Mouse (Mus musculus) yolk sac, embryonic 10.5 days (tissue): ENCODE measurements at regions not wholly inside any gene's neighbourhood (a gene's known extent, or its start where the extent isn't known, plus 50 kb on each side); places are given as distances from the start of the nearest gene placed in this dataset.

Experiments used
- DNase-seq: peaks from one replicate; pipeline ENCODE4 v3.0.0-alpha.2; 2017; ENCODE audit warnings: low spot score

DNA sequence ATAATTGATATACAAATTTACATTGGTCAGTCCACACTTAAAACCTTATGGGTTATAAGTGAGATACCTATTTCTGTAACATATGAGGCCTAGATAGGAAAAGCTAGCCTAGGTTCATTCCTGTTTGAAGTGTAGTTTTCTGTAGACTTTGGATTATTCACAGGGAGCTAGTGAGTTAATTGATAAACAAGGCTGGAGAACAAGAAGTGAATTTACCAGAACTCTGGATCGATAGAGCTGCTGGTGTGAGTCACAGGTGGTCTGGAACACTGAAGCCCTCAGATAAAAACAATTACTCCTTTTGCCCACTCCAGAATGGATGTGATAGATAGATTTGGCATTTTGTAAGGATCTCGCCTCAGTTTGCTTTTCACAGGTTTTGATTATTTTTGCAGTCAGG, 62.0 kb upstream of the Rtl1 start:
- no peak for DNase-seq

DNA sequence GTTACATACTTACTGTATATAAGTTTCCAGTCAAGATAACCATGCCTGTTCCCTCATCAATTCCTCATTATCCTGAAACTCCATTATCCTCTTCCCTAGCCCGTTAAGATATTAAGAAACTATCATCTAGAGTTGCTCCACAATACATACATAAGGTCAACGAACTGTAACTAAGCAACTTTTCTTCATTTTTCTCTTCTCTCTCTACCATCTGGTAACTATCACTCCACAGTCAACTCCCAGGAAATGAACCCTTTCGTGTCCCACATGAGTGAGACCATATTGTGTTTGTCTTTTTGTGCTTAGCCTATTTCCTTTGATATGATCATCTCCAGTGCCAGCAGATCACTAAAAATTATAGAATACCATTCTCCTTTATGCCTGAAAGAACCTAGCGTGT, 74.6 kb upstream of the Rtl1 start:
- no peak for DNase-seq

DNA sequence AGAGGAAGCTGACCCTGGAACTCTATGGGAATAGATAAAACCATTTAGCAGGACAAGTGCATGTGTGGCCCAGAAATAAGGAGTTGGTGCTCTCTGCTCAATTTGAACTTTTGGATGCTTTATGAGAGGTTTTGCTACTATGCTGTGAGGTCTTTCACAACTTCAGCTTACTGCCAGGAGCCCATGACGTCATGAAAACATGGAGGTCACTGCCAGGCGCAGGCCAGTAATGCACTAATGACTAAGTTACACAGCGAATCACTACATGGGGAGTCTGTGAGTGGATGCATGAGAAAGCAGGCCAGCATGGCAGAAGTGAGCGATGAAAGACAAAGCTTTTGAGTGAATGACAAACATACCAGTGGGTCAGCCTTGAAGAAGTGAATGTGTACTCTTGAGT, 93.9 kb upstream of the Rtl1 start:
- no peak for DNase-seq

DNA sequence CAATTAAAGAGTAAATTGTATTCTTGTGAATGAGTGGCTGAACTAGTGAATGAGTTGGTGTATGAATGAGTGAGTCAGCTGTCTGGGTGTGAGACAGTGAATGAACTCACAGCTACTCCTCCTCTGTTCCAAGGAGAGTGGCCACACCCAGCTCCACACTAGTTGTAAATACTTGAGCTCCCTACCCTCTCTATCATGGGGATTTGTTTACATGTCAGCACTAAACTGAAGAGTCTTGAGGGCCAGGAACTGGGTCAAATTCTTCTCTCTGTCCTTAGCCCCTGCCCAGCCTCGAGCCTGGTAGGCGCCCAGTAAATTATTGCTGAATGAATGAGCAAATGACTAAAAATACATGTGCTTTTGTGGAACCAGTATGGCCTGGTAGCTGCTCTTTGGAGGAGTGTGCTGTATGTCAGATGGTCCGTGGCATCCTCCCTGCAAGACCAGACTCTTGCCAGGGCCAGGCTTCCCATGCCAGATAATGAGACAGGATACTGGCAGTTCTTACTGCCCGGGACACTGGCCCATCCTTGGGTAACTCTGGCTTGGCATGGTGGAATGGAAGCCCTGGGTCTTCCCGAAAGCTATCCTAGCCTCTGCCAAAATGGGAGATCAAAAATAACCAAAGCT, 94.8 kb upstream of the Rtl1 start:
- DNase-seq, result no peak

DNA sequence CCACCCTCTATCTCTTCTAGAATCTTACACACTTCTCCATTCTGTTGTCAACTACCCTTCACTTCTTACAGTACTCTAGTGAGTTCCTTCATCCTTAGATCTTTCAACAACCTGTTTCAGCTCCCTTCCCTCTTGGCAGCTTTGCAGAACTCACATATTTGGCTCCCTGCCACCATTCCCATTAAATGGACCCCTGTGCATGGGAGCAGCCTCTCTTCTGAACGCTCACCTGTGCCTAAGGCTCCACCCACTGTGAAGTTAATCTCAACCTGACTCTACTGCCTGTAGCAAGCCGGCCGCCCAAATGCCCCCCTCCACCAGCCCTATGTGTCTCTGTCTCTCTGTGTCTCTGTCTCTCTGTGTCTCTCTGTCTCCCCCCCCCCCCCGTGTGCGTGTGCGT, 106.7 kb upstream of the Rtl1 start:
- no peak for DNase-seq

DNA sequence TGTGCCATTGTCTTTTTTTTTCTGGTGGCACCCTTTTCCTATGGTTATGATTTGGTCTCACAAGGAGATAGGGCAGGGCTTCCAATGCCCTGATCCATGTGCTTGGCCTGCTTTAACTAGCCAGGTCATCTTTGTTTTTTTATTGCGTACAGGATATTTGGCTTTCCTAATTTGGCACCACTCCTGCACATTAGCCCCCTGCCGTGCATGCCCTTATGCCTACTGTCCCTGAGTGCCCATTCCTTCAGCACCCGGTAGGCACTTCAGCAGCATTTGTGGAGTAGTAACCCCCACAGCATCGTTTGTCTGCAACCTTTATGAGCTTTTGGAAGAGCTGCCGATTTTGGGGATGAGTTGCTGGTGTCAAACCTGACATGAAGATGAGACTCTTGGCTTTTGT, 109.5 kb upstream of the Rtl1 start:
- DNase-seq, result no peak

DNA sequence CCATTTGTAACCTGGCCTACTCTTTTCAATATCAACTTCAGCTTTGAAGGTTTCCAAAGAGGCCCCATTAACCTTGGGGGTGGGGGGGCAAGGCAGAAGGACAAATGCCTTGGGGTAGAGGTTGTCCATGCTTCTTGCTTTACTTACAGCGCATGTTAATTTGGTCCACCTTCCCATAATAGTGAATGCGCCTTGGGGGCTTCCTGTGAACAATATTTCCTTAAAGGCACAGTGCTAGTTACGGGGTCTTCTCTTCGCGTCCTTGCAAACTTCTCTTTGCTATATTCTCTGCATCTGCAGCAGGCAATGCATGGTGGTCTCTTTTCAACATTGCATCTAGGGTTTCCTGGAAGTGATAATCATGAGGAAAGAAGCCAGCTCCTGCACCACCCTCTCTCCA, 111.3 kb upstream of the Rtl1 start:
- no peak for DNase-seq

DNA sequence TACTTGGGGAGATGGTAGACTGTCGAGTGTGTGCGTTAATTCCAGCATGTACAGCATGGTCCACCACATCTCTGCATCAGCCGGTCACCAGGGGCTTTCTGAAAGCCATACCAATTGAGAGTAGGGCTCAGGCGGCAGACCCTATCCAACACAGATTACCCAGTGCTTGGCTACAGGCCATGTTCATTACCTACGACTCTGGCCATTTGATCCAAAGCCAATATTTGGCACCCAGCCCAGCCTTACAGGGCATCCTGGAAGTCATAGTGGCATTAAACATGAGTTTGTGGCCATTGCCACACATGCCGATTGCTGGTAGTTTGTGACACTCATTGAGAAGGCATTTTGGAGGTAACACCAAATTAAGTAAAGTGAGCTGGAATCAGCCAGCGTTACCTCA, 111.8 kb upstream of the Rtl1 start:
- DNase-seq, result no peak

DNA sequence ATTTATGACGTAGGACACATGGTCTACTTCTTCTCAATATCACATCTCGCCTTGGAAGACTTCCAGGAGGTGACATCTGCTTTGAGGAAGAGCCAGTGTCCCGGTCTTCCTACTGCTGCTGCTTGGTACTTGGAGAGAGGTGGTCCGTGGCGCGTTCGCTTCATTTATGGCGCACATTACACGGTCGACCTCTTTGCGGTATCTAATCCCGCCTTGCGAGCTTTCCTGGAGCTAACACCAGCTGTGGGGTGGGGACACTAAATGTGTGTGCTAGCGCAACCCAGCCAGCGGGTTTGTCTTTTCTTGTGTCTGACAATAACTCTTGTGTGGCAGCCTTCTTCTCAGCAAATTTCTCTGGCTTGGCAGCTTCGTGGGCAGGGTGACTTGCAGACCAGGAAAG, 112.3 kb upstream of the Rtl1 start:
- DNase-seq, result no peak

DNA sequence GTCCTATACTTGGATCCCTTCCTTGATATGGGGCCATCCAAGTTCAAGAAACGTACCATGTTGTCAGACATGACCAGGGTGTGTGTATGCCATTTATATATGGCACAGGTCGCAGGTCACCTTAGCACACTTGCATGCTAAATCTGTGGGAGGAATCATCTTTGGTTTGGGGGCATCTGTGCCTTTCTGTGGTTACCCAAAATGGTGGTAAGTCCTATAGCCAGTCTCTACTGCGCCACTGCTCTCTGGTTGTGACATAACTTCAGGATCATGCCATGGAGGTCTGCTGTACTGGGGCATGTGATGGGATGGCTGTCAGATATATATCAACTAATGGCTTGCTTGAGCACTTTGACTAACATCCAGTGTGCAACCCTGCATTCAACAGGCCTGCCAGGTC, 112.9 kb upstream of the Rtl1 start:
- DNase-seq, result no peak

DNA sequence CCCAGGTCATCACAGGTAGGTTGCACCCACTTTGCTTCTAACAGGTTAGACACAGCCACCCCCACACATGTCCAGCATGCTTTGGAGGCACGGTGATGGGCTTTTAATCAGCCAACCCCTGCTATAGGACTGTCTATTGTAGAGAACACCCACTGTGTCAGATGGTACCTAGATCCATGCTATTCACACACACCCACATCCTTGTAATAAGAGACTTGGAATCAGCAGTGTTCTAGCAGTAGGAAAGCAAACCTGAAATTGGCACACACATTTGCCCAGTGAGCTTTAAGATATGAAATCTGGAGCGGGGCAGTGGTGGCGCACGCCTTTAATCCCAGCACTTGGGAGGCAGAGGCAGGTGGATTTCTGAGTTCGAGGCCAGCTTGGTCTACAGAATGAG, 113.9 kb upstream of the Rtl1 start:
- DNase-seq, result no peak

DNA sequence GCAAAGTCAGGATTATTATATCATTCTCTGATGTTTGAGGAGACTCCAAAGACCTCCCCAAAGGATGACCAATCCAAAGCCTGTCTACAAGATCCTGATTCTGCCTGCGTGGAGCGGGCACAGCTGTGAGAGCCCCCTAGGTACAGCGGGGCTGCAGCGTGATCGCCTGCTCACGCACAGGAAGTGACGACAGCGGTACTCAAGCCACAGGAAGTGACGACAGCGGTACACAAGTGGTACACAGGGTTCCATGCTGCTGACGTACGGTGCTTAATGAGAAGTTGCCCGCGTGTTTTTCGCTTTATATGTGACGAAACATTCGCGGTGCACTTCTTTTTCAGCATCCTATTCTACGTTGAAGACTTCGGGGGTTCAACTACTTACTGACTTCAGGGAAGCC, 116.9 kb upstream of the Rtl1 start:
- no peak for DNase-seq

DNA sequence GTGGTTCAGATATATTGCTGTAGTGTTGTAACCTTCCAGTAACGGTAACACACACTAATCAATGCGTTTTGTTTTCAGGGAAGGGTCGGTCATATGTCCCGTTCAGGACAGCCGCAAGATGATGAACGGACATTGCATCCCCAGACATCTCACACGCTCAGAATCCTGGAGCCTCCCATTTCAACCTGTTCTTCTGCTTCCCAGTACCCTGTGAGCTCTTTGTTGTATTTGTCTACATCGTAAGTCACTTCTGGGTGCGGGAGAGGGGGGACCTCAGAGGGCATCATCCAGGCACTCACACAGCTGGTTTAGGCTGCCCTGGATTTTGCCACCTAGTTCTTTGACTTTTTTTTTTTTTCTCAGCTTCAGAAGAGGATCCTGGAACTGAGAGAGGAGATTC, 117.9 kb upstream of the Rtl1 start:
- no peak for DNase-seq

DNA sequence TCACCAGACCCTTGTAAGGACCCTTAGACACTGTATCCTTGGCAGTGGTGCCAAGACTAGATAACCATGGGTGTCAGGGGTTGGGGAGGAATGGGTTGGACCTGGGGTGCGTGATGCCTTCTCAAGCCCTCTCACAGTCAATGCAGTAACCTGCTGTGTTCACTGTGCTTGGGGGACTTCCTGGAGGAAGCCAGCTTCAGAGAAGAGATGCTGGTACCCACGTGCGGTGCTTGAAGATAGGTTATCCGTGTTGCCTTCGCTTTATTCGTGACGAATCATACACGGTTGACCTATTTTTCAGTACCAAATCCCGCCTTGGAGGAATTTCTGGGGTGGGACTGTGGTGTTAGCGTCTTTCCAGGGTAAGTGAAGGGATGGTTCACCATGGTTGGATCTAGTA, 138.1 kb upstream of the Rtl1 start:
- DNase-seq, result no peak

DNA sequence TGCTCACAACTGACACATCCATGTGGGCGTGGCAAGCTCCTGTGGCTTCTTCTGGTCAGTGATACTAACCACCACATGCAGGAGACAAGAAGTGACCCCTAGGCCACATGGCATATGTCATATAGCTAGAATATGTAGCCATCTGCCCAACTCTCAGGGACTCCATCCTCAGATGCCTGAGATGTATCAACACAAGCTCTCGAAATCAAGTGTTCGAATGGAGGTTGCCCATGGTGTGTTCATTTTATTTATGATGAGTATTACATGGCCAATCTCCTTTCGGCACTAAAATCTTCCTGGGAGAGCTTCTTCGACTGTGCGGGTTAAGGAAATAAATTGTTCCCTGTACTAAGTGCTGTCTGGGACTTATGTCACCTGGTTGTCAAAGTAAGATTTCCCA, 138.8 kb upstream of the Rtl1 start:
- DNase-seq, result no peak

DNA sequence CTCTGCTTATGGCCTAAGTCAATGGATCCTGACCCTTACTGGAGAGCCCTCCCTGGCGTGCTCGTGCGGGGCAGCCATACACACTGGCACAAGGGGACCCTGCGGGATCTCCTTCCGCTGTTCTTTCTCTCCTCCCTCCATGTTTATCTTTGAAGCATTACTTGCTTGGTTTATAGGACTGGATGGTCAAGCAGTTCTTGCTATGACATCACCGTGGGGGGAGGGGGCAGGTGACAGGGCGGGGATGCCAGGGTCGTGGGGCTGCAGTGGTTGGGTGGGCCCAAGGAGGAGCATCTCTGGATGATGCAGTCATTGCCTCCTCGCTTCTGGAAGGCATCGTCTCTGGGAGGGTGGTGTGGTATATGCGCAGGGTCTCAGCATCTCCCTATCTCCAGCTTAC, 142.4 kb upstream of the Rtl1 start:
- DNase-seq, result no peak

DNA sequence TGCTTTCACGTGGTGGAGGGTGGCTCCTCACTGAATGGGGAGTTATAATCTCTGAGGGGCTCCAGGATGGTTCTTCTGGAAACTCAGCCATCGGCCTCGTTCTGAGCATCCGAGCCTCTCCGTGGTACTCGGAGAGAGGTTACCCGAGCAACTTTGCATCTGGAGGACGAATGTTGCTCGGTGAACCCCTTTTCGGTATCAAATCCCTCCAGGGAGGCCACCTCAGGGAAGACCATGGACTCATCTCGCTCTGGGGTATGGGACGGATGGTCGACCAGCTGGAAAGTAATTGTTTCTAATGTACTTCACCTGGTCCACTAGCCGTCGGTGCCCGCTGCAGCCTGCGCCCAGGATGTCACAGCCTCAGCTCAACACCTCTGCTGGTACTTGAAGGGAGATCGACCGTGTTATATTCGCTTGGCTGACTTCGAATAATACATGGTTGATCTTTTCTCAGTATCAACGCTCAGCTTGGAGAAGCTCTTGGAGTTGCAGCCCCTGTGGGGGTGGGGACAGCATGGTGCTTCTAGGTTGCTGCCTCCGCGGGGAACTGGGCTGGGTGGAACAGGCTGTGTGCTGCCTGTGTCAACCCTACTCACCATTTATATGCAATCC, 143.0 kb upstream of the Rtl1 start:
- no peak for DNase-seq

DNA sequence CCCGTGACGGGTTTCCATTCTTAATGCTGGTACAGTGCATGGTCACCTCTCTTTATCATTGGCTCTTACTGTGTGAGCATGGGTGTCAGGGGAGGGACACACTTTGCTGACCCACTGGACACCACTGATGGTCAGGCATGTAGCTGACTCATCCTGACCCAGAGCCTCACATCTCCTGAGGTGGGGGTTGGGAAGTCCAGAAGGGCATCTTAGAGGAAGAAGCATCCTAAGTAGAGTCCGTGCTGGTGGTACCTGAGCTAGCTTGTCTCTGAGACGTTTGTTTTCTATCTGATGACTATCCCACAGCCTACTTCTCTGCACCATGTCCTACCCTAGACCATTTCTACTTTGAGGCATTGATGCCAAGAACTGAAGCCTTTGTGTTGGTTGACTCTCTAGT, 144.1 kb upstream of the Rtl1 start:
- DNase-seq, result no peak

DNA sequence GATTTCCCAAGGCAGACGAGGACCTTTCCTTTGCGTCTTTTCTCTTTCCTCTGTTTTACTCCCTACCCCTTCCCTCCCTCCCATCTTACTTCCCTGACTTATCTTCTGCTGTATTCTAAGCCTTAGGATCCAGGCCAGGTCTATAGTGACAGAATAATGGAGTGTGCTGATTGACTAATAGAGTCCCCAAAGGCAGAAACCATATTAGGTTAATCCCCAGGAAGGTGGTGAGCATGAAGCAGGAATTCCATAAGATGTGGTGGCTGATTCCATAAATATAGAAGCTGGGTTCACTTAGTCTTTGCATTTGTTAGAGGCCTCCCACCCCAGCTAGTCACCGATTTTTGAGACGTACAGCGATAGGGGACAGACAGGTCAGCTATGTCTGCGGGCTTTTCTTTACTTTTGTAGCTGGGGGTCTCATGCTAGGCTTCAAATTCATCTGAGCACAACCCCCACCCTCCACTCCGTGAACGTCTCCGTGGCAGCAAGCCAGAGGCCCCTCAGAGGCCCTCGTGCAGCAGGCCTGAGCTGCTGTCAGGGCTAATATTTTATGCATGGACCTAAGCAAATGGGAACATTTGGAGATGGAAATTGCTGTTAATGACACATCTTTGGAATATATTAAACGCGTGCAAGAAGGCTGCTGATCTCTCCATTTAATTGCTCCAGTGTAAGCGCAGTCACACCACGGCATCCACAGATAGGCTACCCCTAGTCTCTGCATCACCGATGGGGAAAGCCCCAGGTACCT, 145.8 kb upstream of the Rtl1 start:
- DNase-seq, result peak; percentile 4

DNA sequence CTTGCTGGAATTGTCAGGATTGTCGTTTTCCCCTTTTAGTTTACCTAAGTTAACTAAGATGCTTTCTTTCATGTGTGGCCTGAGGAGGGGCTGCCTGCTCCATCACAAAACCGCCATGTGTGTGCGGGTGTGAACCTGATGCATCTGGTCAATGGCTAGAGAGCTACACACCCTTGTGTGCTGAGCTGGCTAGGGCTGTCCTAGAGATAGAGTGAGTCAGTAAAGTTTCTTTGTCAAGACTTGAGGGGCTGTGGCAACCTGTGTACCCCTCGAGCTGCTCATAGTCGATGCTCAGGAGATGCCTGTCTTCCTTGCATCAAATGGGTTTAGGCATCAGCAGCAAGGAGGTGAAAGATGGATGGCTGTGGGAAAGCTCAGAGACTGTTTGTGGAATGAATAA, 147.1 kb upstream of the Rtl1 start:
- no peak for DNase-seq

DNA sequence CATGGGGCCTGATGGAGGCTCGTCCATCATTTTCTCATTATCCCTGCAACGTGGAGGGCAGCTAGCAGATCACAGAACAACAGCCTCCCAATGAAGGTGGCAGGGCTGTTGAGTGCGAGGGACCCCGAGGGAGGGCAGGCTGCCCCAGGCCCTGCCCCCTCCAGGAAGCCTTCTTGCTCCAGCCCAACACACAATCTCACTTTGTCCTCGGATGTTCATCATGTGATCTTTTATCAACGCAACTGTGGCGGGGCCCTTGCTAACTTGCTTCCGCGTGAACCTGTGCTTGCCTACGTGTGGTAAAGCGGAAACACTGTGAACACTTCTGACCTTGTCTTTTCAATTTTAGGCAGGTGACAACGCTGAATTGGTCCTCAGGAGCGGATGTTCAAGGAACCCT, 147.6 kb upstream of the Rtl1 start:
- DNase-seq, result no peak

DNA sequence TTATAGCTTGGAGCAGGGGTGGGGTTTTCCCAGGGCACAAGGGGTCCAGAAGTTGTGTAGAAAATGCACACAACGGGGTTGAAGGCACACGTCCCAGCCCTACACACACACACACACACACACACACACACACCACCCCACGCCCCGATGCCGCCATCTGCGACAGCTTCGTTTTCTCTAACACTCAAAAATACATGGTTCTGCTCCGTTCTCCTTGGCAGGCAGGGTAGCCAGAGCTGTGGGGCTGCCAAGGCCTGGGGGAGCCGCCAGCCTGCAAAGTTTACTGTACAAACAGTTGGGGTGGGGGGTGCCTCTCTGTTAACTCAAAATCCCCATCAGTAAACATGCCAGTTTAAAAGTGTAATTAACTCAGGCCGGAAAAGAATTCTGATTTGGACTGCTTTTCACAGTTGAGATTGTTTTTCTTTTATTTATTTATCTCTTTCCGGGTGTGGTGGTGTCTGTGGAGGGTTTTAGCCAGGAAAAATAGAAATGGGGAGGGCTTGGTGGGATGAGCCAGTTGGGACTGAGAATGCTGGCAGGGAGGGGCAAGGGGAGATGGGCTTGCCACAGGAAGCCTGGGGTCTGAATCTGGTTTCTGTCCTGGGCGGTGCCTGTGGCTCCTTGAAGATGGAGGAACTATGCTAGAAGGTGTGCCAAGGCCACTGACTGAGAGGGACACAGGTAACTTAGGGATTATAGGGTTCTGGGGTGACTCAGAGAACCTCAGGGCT, 148.4 kb upstream of the Rtl1 start:
- no peak for DNase-seq

DNA sequence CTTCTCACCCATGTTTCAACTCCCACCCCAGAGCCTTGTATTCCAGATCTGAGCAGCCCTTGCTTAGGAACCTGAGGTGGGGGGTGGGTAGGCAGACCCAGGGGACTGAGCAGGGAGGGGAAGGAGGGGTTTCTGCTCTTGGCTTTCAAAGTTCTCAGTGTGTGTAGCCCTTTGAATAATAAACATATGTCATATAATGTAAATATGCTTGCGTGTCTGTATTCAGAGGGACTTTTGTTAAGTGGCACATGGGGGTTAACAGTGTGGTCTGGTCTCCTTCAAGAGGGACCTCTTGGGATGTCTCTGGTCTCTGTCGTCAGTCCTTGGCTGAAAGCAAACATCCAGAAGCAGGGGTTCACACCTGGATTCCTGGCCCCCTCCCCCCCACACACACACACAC, 149.1 kb upstream of the Rtl1 start:
- no peak for DNase-seq
